Mouse (Mus musculus): ENCODE measurements around the gene Lss. TPM values are rescaled to one million over a fixed set of nuclear protein-coding genes. Genes with fewer than 3 reads are reported as not detected.
A peak's percentile ranks its signal among the peaks of the same experiment; 100 is the strongest.

Lss gene
- polyA plus RNA-seq, 1 experiment, result 51.4 TPM

DNA sequence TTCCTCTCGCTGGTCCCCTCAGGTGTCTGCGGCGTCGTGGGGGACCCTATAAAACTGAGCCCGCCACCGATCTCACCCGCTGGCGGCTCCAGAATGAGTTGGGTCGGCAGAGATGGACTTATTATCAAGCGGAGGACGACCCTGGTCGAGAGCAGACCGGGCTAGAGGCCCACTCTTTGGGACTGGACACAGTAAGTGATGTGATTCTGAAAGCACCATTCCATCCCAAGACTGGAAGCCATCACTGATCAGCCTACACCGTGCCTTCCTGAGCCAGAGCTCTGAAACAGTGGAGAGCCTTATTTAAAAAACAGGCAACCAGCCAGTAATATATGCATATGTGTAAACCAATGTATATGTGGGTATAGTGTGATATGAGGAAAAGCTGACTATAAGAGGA is 440 bp downstream of the Lss start:
- TF ChIP-seq CTCF (IDR thresholded peaks at IDR 0.05; ENCODE audit: borderline replicate concordance, extremely low read depth, insufficient read depth, insufficient read length) (no peak), POLR2A (IDR thresholded peaks at IDR 0.05; ENCODE audit: borderline replicate concordance, extremely low read depth, insufficient read depth, insufficient read length, poor library complexity, severe bottlenecking) (no peak)
- DNase-seq (ENCODE audit: low read depth), result no peak

DNA sequence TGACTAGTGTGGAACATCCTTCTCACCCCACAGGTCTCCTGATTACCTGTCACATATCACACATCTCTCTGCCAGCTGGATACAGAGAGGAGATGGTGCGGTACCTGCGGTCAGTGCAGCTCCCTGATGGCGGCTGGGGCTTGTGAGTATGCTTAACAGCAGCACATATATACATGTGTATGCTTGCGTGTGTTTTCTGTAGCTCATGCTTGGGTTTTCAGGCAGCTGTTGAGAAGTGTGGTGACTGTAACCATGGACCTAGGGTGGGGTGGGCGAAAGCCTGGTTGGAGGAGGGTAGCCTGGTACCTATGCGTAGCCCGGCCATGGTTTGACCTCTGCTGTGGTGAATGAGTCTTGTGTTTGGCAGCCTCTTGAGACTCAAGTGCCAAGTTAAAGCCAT is 4.1 kb downstream of the Lss start:
- TF ChIP-seq POLR2A (IDR thresholded peaks at IDR 0.05; ENCODE audit: borderline replicate concordance, extremely low read depth, insufficient read depth, insufficient read length, poor library complexity, severe bottlenecking) (no peak), CTCF (IDR thresholded peaks at IDR 0.05; ENCODE audit: borderline replicate concordance, extremely low read depth, insufficient read depth, insufficient read length) (no peak)
- DNase-seq (ENCODE audit: low read depth), result no peak

DNA sequence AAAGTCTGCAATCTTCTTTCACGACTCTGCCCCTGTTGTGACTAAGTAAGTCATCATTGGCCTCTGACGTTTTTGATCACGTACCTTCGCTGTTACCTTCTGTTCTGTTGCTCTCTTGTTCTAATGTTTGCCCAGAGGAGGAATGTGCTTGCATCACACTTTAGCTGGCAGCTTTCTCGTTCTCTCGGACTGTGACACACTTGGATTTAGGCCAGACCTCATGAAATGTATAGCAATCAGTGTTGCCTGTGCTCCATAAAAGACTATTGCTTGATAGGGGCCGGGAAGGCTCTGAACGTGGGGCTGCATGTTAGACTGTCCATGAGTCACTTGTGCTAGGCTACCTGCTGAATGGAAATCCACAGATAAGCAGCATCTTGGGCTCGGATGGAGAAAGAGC is 6.2 kb downstream of the Lss start:
- TF ChIP-seq POLR2A (IDR thresholded peaks at IDR 0.05; ENCODE audit: borderline replicate concordance, extremely low read depth, insufficient read depth, insufficient read length, poor library complexity, severe bottlenecking) (no peak), CTCF (IDR thresholded peaks at IDR 0.05; ENCODE audit: borderline replicate concordance, extremely low read depth, insufficient read depth, insufficient read length) (no peak)
- DNase-seq (ENCODE audit: low read depth), result no peak

DNA sequence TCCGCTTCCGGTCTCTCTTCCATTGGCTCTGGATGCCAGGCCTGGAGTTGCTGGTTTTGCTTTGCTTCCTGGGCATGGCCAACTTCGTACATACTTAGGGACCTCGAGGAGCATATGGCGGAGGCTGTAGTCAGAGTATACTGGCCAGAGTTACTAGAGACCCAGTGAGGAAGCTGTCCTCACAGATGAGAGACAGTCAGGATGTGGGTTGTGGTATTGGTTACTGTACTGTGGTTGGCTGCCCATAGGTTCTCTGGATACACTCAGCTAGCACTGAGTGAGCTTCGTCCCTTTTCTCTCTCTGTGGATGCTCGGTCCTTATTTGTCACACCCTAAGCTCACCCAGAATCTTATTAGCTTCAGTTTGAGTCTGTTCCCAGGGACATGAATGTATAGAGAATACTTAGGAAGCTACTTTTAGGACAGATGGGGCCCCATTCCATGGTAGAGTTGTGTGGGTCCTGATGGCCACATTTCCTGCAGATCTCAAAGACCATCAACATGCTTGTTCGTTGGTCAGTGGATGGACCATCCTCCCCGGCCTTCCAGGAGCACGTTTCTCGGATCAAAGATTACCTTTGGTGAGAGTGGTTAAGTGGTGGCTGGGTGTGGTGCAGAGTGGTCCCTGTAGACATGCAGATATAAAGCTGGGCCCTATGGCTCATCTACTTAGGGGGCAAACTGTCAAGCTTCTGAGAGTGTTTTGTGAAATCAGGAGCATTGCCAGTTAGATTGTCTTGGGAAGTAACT is 10.1 kb downstream of the Lss start:
- TF ChIP-seq CTCF (IDR thresholded peaks at IDR 0.05; ENCODE audit: borderline replicate concordance, extremely low read depth, insufficient read depth, insufficient read length) (no peak), POLR2A (IDR thresholded peaks at IDR 0.05; ENCODE audit: borderline replicate concordance, extremely low read depth, insufficient read depth, insufficient read length, poor library complexity, severe bottlenecking) (no peak)
- DNase-seq (ENCODE audit: low read depth), result no peak

DNA sequence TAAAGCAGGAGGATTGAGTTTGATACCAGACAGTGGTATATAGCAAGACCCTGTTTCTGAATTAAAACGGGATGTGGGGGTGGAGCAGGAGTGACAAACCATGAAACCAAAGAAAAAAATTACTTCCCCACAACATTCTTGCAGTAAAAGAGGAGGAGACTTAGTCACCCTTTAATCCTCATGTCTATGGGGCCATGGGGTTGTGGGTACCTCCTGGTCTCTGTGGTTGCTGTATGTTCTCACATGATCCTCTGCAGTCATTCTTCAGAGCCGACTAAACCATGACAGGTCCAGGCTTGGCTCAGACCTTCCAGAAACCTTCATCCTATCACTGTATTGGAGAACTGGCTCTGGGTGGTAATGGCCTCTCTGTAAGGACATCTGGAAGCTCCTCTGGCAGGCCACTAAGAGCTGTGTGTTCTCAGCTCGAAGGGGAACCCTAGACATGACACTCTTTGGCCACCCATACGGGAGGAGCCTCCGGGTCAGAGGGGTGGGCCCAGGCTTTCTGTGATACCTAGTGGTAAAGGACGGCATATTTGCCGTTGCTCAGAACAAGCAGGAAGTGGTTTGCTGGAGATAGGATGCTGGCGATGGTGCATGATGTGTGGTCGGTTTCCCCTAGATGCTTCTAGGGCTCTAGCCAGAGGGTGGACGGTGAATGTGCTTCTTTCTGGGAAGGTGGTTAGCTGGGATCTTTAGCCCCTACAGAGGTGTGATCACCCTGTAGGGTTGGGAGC is 11.4 kb downstream of the Lss start:
- no peak for DNase-seq (ENCODE audit: low read depth)
- no peak for TF ChIP-seq POLR2A (IDR thresholded peaks at IDR 0.05; ENCODE audit: borderline replicate concordance, extremely low read depth, insufficient read depth, insufficient read length, poor library complexity, severe bottlenecking)
- no peak for TF ChIP-seq CTCF (IDR thresholded peaks at IDR 0.05; ENCODE audit: borderline replicate concordance, extremely low read depth, insufficient read depth, insufficient read length)

DNA sequence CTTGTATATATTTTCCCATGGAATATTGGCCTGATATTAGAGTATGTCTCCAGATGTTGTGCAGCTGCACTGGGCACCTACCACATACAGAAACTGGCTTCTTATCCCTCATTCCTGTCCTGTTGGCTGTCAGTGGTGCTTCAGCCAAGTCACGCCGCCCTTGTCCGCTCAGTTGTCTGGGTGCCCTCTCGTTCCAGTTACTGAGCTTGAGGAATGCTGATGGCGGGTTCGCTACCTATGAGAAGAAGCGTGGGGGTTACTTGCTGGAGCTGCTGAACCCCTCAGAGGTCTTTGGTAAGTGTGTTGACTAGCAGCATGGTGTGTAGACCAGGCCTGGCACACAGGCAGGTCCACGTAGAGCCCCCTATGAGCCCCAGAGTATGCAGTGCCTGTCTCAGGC is 15.2 kb downstream of the Lss start:
- no peak for TF ChIP-seq CTCF (IDR thresholded peaks at IDR 0.05; ENCODE audit: borderline replicate concordance, extremely low read depth, insufficient read depth, insufficient read length)
- no peak for TF ChIP-seq POLR2A (IDR thresholded peaks at IDR 0.05; ENCODE audit: borderline replicate concordance, extremely low read depth, insufficient read depth, insufficient read length, poor library complexity, severe bottlenecking)
- DNase-seq (ENCODE audit: low read depth), result no peak

DNA sequence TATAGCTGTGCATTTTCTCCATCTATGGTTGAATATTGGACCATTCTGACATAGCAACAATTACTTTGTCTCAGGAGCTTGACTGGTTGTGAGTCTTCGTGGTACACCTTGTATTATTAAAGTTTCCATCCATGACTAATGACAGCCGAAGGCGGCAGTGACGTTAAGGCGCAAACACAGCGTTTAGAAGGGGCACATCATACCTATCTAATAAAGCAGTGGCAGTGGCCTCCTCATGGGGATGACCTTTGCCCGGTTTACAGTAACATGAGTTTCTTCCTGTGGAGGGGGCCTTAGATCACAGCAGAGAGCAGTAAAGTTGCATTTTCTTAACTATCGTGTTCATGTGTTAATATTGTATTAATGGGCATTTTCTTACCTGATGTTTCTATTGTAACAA is 16.8 kb downstream of the Lss start:
- no peak for DNase-seq (ENCODE audit: low read depth)
- TF ChIP-seq CTCF (IDR thresholded peaks at IDR 0.05; ENCODE audit: borderline replicate concordance, extremely low read depth, insufficient read depth, insufficient read length) (no peak), POLR2A (IDR thresholded peaks at IDR 0.05; ENCODE audit: borderline replicate concordance, extremely low read depth, insufficient read depth, insufficient read length, poor library complexity, severe bottlenecking) (no peak)

DNA sequence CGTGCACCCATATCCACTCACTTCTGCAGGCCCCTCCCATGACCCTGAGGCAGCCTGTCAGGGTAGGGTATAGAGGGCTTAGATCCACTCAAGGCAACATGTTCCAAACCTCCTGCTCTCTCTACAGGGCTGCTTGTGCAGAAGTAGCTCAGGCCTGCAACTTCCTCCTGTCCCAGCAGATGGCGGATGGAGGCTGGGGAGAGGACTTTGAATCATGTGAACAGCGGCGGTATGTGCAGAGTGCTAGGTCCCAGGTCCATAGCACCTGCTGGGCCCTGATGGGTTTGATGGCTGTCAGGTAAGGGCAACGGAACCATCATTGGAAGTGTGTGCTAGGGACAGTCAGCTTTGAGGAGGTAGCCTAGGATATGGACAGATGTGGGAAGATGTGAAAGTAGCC is 19.1 kb downstream of the Lss start:
- no peak for TF ChIP-seq POLR2A (IDR thresholded peaks at IDR 0.05; ENCODE audit: borderline replicate concordance, extremely low read depth, insufficient read depth, insufficient read length, poor library complexity, severe bottlenecking)
- TF ChIP-seq CTCF (IDR thresholded peaks at IDR 0.05; ENCODE audit: borderline replicate concordance, extremely low read depth, insufficient read depth, insufficient read length), result peak; percentile 43; the same call in 1 of the 2 replicates

DNA sequence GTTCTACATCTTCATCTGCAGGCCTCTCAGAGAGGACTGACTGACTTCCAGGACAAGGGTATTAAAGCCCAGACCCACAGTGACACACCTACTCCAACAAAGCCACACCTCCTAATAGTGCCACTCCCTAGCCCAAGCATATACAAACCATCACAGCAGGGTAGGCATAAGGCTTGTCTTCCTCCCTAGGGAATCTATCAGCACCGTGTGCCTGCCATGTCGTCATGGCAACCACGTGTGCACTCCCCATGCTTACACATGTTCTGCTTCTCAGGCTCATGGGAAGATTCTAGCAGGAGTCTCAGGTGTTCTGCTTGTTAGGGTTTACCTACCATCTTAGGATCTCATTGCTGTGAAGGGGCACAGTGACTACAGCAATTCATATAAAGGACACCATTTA is 20.2 kb downstream of the Lss start:
- peak; percentile 2 for DNase-seq (ENCODE audit: low read depth)
- TF ChIP-seq POLR2A (IDR thresholded peaks at IDR 0.05; ENCODE audit: borderline replicate concordance, extremely low read depth, insufficient read depth, insufficient read length, poor library complexity, severe bottlenecking) (no peak), CTCF (IDR thresholded peaks at IDR 0.05; ENCODE audit: borderline replicate concordance, extremely low read depth, insufficient read depth, insufficient read length) (no peak)

More for the DNA sequence above, 19.1 kb downstream of the Lss start:
- DNase-seq (ENCODE audit: low read depth), result peak; percentile 11

DNA sequence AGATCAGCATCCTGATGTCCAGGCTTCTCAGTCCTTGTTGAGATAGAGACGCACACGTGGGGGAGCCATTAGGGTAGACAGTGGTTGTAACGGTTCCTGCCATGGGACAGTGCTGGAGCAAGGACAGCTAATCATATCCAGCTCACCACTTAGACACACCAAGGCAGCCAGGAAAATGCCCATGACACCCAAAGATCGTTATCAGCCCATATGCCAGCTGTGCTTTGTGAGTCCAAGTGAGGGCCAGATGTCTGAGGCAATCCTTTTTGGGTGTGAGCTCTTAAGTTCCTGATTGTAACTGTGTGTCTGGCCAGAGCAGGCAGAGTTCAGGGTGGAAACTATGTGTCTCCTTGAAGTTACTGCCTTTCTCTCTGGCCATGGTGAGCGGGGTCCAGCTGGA is 22.7 kb downstream of the Lss start:
- TF ChIP-seq CTCF (IDR thresholded peaks at IDR 0.05; ENCODE audit: borderline replicate concordance, extremely low read depth, insufficient read depth, insufficient read length) (no peak), POLR2A (IDR thresholded peaks at IDR 0.05; ENCODE audit: borderline replicate concordance, extremely low read depth, insufficient read depth, insufficient read length, poor library complexity, severe bottlenecking) (no peak)
- DNase-seq (ENCODE audit: low read depth), result no peak

DNA sequence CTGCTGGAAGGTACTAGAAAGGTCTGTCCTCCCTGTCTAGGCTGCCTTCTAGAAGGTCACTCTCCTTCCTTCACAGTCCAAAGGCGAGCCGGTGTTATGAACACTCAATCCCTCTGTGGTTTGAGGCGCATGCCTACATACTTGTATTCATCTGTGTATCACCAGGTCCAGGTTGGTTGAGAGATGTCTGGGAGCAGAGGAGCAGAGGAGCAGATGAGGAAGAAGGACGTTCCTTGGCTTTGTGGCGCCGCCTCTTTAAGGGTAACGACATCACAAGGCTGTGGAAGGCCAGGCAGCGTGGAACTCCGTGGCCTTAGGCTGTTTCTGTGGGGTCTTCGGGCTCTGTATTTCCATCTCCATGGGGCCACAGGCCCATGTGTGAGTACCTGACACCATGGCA is 30.6 kb downstream of the Lss start, which contains the start of gene Spatc1l:
TSS of gene Spatc1l (plus strand) at position 301 of the 400 bp plus-strand sequence.
- TF ChIP-seq CTCF (IDR thresholded peaks at IDR 0.05; ENCODE audit: borderline replicate concordance, extremely low read depth, insufficient read depth, insufficient read length) (no peak), POLR2A (IDR thresholded peaks at IDR 0.05; ENCODE audit: borderline replicate concordance, extremely low read depth, insufficient read depth, insufficient read length, poor library complexity, severe bottlenecking) (no peak)
- DNase-seq (ENCODE audit: low read depth), result no peak
